Mouse (Mus musculus) A20 (cell line): ENCODE measurements at regions not wholly inside any gene's neighbourhood (a gene's known extent, or its start where the extent isn't known, plus 50 kb on each side); places are given as distances from the start of the nearest gene placed in this dataset.

Experiments used
- DNase-seq: peaks from one replicate; pipeline ENCODE4 v3.0.0-alpha.2; 2011; ENCODE audit warnings: low read depth, low spot score

DNA sequence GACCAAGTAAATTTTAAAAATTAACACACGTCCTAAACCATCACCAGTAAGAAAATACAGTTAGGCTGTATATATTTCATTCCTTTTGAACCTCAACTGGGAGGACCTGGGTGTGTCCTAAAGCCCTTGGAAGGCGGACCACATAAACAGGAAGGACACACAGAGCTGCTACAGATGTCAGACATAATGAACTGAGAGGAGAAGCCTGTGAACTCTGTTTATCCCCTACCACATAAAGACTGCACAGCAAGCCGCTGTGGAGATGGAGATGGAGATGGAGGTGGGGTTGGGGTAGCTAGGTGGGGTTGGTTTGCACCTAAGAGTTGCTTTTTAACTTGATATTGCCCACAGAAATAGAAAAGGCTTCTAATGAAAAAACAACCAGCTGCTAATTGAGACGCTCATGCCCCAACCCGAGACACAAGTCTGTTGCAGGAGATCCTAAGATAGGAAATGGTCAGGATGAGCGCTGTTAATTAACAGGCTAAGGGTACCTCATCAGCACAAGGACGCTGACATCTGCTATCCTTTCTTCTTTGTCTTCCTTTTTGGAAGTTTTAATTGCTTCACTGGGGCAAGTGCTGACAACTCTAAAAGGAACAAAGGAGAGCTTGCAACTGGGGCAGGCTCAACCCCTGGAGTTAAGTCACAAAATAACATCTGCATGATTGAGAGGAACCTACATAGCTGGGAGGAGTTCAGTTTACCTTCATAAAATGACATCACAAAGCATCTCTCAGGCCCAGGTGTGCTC, 119.3 kb upstream of the Lyplal1 start:
- no peak for DNase-seq

DNA sequence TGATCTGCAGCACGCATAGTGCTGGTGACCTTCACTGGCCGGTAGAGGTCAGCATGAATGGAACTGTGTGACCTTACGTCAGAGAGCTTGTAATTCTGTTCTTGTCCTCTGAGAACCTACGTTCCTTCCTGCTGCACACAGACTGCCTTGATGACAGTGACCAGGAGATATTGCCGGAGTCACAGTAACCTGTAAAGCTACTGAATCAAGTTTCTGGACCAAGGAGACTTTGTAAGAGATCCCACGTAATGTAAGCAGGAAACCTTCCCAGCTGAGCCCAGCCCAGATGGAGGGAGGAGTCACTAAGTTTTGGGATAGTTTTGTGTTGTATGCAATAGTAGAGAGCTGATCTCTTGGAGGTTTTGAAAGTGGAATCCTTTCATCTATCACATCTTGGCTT, 117.4 kb upstream of the Lyplal1 start:
- no peak for DNase-seq

DNA sequence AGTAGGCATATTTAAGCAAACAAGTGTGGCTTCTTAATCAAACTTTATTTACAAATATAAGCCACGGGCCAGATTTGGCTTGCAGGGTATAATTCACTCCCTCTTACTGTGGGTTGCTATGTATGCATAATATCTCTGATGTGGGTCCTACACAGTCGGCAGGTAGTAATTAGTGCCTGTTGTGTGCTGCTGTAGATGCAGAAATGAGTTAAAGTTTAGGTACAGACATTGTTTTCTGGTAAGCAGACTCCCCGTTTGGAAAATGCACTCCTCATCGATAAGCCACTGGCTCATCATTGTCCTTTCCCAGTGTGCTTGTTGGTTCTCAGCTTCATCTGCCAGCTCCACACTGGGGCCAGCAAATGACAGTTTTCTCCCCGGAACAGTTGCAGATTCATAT, 113.4 kb upstream of the Lyplal1 start:
- no peak for DNase-seq

GRCm38 (mm10) chr1:186229856-186230255, 112.7 kb upstream of the Lyplal1 start:
- no peak for DNase-seq

GRCm38 (mm10) chr1:186228396-186228795, 111.3 kb upstream of the Lyplal1 start:
- no peak for DNase-seq

DNA sequence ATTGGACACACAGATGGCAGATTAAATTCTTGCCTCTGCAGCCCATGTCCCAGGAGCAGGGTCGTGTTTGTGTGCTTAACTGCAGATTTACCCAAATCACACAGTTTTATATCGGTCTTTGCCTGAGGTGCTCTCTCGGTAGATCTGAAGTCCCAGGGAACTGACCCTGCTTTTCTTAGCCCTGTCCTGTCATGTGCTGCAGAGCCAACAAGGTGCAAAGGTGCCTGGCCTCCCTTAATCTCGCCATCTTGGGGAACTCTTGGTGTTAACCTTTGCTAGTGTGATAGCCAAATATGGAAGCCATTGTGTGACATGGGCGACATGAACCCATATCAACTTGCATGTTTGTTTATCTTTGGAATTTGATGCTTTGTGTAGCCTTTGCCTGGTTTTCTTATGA, 107.1 kb upstream of the Lyplal1 start:
- no peak for DNase-seq

- no peak for DNase-seq
Observed at GRCm38 (mm10) chr1:186223417-186223816, 106.3 kb upstream of the Lyplal1 start.

DNA sequence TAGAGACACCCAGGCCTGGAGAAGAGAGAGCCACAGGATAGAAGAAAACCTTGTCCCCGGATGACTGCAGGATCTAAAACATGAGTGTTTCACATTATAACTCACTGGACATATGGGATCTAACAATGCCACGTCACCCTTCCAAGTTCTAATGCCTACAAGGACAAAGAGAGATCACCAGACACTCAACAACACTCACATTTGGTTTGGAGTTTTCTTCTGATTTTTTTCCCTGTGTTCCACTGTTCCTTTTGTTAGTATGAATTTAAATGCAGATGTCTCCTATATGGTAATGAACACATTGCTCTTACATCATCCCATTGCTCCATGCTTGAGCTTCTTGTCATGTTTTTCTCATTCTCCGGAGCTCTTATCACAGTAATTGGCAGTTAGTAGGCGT, 101.9 kb upstream of the Lyplal1 start:
- DNase-seq = no peak

DNA sequence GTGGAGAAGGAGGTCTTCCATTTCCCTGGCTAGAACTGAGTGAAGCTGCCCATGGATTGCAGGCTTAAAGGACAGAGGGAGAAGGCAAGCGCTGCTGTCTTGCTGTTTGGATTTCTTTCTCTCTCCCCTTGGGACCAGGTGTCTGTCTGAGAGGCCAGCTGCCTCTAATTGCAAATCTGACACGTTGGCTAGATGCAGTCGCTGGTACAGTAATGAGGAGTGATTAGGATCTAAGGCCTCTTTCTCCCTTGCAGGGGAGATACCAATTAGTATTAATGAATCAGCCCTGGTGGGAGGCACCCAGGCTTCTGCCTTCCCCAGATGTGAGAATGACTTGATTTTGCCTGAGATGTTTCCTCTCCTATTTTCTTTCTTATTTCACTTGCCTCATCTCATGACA, 100.1 kb upstream of the Lyplal1 start:
- DNase-seq = no peak

- DNase-seq = no peak
Observed at GRCm38 (mm10) chr1:186204151-186204550, 87.0 kb upstream of the Lyplal1 start.

- DNase-seq = no peak
Observed at GRCm38 (mm10) chr1:186202536-186202935, 85.4 kb upstream of the Lyplal1 start.

GRCm38 (mm10) chr1:186198391-186198790, 81.3 kb upstream of the Lyplal1 start:
- DNase-seq = no peak

DNA sequence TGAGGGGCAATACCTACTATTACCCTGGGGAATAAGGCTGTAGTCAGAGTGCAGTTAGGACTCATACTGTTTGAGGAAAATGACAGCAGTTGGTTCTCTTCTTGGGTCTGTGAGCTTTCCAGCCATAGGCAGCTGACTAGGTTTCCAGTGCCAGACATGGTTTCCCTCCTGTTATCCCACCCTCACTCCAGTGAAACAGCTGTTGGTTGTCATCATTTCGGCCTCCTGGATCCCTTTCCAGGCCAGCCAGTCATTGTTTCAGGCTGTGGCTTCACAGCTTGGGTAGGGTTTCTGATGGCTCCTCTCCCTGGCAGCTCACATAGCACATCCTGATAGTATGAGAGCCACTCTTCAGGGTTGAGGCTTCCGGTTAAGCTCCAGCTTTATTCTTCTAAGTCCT, 79.9 kb upstream of the Lyplal1 start:
- no peak for DNase-seq

DNA sequence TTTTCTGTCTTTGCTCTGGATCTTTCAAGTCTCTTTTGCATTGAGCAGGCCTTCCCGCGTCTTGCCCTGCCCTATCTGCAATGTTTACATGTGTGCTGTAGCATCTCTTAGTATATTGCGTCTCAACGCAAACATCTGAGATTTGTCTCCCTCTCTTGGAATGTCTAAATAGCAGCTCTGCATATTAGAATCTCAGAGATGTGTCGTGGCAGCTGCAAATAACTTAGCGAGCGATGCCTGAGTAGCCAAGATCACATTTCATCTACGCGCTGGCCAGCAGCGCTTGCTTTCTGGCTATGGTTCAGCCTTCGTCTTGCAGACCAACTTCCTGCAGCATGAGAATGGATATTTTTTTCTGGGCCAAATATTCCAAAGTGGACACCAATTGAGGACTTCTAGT, 72.3 kb upstream of the Lyplal1 start:
- no peak for DNase-seq

GRCm38 (mm10) chr1:186187372-186187771, 70.3 kb upstream of the Lyplal1 start:
- no peak for DNase-seq

- DNase-seq = no peak
Observed at GRCm38 (mm10) chr1:186183204-186183651, 66.1 kb upstream of the Lyplal1 start.

DNA sequence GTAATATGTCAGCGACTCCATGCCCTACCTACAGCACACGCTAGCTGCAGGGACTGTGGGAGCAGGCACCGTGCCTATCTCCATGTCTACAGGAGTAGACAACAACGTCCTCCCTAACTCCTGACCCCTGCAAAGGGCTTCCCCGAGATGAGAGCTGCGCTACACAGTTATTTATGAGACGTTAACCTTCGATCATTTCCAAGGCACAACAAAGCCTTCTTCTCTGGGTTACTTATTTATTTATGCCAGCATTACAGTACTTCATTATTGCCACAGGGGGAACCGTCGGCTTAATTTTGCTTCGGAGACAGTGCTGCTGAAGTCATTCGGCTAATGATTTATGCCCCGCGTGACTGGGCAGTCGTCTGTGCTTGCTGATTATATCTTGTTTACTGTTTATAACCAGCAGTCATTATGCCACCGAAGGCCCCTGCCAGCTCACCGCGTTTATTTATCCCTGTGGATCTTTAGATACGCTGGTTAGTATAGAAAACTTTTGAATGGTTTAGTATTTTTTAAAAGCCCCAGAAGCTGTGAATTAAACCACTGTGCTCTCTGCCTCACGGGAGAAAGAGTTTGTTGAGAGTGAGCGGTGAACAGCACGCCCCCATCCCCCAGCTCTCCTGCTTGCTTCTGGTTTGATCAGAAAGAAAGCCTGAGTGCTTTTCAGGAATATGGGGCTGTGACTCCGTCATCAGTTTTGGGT, 65.5 kb upstream of the Lyplal1 start:
- no peak for DNase-seq

GRCm38 (mm10) chr1:186177019-186177418, 59.9 kb upstream of the Lyplal1 start:
- no peak for DNase-seq

GRCm38 (mm10) chr1:186173472-186174014, 56.4 kb upstream of the Lyplal1 start:
- no peak for DNase-seq

DNA sequence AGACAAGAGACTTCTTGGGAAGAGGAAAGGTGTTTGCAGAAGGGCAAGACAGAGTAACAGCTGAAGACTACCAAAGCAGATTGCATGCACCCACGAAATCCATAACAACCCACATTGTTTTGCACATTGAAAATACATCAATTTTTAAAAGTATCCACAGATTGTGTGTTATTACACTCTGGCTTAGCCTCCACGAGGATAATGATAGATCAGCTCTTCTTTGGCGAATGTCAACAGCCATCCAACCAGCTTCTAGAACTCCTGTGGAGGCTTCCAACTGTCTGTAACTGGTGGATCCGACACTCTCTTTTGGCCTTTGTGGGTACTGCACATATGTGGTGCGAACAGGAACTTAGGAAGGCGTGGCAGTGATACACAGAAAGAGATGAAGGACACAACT, 54.6 kb upstream of the Lyplal1 start:
- no peak for DNase-seq
